Mouse (Mus musculus) layer of hippocampus, adult 6 months (tissue): ENCODE results near the gene Dus3l. TPM values are rescaled to one million over a fixed set of nuclear protein-coding genes. Genes with fewer than 3 reads are reported as not detected.

Experiments used
- long read RNA-seq, 2 experiments: library from polyadenylated mRNA; unstranded; transcript quantifications; one replicate each; pipeline ENCODE4 v2.0.0; 2019 to 2020
- polyA plus RNA-seq: library from polyadenylated mRNA; unstranded; fragments of <200 nt; fragmentation: Nextera tagmentation; gene quantifications from 2 replicates; pipeline ENCODE4 v1.2.3, GENCODE M21; 2021

The Dus3l gene
- polyA plus RNA-seq: 22.2 and 22.6 TPM in 2 replicates
- long read RNA-seq, experiment 1, transcript Dus3l-201 (13 exons, 2,025 nt): major isoform, 36 of 51 reads
- long read RNA-seq, experiment 1, partial matches to known transcripts: 6 of 51 reads
- long read RNA-seq, experiment 1, other reads (novel, unspliced or antisense): 9 of 51 reads
- long read RNA-seq, experiment 2, transcript Dus3l-201 (13 exons, 2,025 nt): major isoform, 183 of 298 reads
- long read RNA-seq, experiment 2, transcript Dus3l-204 (10 exons, 2,749 nt): minor isoform, 29 of 298 reads
- long read RNA-seq, experiment 2, partial matches to known transcripts: 21 of 298 reads
- long read RNA-seq, experiment 2, other reads (novel, unspliced or antisense): 62 of 298 reads

DNA sequence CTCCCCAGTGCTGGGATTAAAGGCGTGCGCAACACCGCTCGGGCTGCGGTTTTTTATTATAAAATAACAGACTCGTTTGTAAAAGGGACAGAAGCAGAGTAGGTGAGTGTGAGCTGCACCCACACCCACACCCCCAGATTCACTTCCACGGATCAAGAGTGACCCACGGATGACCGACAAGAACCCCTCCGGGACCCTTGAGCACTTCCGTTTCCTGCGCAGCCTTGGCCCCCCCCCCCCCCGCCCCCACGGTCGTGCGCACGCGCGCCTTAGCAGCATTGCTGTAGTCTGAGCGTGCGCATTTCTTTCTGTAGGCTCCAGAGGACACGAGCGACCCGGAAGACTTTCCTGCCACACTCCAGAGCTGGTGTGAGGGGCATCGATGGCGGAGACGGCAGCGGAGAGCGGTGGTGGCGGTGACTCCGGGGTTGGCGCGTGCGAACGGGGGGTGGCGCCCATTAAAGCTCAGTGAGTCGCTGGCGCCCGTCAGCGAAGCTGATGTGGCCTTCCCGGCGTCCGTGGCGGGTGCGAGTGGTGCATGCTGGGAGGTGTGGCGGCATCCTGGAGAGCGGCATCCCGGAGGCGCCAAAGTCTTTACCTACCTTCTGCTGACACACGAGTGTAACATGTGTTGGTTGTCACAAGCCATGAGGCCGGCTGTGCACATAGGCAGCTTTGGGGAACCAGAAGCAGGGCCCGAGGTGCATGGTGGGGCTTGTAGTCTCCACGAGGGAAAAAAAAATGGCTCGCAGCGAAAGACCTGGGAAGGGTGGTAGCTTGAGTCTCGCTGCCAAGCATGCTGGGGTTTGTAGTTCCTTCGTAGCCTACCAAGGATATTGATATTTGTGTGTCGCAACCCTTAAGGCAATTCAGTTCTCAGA is at the start of gene Dus3l:
TSS of gene Dus3l (plus strand) at position 284 of the 881 bp plus-strand sequence.

DNA sequence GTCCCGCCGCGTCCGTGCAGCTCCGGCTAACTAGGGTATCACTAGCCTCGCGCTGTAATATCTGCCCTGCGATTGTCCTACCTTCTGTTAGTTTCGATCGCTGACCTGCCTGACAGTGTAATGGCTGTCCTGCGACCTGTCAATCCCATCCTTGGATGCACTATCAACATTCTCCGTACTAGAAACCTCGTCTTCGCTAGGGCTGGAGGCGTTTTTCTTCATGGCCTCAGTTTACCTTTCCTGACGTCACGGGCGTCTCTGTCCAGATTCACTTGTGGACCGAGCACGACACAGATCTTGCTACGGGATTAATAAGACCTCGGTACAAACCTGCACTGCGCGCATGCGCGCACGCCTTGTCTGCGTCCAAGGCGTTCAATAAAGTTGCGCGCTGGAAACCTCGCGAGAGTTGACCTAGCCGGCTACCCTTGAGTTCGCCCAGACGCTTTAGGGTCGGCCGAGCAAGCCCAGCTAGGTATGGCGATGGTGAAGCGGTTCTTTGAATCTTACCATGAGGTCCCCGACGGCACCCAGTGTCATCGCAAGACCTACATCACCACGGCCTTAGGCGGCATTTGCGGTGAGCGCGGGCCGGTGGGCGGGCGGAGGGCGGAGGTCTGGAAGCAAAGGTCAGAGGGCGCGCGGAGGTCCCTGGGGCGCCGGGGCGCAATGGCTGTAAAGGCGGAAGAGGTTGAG is 47.0 kb upstream of the Dus3l start, which contains the start of the genes Ndufa11 and Vmac:
TSS of gene Ndufa11 (plus strand) at position 405 of the 696 bp plus-strand sequence.
TSS of gene Vmac (minus strand) at position 660 of the 696 bp plus-strand sequence.

DNA sequence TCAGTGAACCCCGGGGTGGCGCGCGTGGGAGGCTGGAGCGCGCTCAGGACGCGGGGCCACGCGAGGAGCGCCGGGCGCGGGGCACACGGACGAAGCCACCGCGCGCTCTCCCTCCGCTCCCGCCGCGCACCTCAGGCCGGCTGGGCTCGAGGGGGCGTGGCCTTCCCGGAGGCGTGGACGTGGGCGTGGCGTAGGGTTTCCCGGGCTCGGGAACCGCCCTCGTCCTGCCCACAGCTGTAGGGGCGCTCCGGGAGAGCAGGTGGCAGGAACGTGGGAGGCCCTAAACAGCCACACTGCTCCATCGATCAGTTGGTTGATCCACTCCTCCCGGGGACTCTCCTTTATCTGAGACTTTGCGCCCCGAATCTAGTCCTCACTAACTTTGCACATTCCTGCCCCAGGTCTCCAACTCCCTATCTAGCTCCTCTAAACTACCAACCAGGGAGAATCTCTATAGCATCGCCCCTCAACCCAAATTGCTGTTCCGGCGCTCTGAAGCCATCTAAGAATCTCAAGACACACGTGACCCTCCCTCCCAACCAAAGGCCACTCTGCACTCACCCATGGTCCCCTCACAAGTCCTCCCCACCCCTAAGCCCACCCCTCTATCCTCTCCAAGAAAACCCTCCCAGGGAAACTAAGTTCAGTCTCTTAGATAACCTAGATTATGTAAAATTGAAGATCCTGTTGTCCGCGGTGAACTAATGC is 7.0 kb upstream of the Dus3l start, which contains the start of gene Nrtn:
TSS of gene Nrtn (minus strand) at position 115 of the 708 bp plus-strand sequence.

DNA sequence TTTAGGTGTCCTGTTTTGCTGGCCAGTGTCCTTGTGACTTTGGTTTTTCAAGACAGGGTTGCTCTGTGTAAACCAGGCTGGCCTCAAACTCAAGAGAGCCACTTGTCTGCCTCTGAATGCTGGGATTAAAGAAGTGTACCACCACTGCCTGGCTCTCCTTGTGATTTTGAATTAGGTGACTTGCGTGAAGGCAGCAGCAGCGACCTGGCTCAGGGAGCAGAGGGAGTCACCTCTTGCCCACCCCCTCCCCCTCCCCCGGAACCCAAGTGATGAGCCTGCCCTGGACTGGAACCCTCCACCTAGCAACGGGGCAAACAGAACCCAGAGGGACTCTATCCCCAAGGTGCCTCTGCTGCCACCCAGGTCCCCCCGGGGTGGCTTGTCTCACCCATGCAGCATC is 5.4 kb downstream of the Dus3l start, which contains the start of gene Prr22:
TSS of gene Prr22 (plus strand) at position 301 of the 400 bp plus-strand sequence.

Other genes with a start within 250 kb of the Dus3l start
- gene Gm20219, start 210.4 kb upstream of the Dus3l start, polyA plus RNA-seq: not detected in 2 replicates
- 13.1 and 13.4 TPM in 2 replicates for gene Safb2, start 180.2 kb upstream of the Dus3l start, polyA plus RNA-seq
- 30.7 and 35.0 TPM in 2 replicates for gene Safb, start 179.9 kb upstream of the Dus3l start, polyA plus RNA-seq
- gene 2410015M20Rik, start 155.0 kb upstream of the Dus3l start, polyA plus RNA-seq: 467 and 517 TPM in 2 replicates
- 1,865 and 1,904 TPM in 2 replicates for gene Rpl36, start 151.3 kb upstream of the Dus3l start, polyA plus RNA-seq
- 31.6 and 34.6 TPM in 2 replicates for gene Lonp1, start 137.9 kb upstream of the Dus3l start, polyA plus RNA-seq
- gene Catsperd, start 136.6 kb upstream of the Dus3l start, polyA plus RNA-seq: 0.30 and 0.35 TPM in 2 replicates
- gene Ranbp3, start 91.5 kb upstream of the Dus3l start, polyA plus RNA-seq: 48.4 and 49.1 TPM in 2 replicates
- gene Ndufa11, start 47.0 kb upstream of the Dus3l start, polyA plus RNA-seq: 1,051 and 1,264 TPM in 2 replicates
- 9.7 and 10.4 TPM in 2 replicates for gene Vmac, start 46.7 kb upstream of the Dus3l start, polyA plus RNA-seq
- gene Nrtn, start 7.2 kb upstream of the Dus3l start, polyA plus RNA-seq: 4.1 and 4.4 TPM in 2 replicates
- gene Prr22, start 5.5 kb downstream of the Dus3l start, polyA plus RNA-seq: 0.14 TPM in 1 of 2 replicates, not detected in the other
- 1.8 and 2.1 TPM in 2 replicates for gene Rfx2, start 66.3 kb downstream of the Dus3l start, polyA plus RNA-seq
- not detected in 2 replicates for gene Acsbg2, start 109.7 kb downstream of the Dus3l start, polyA plus RNA-seq
- gene 1700061G19Rik, start 110.7 kb downstream of the Dus3l start, polyA plus RNA-seq: 0.15 and 0.34 TPM in 2 replicates
- gene Mllt1, start 170.7 kb downstream of the Dus3l start, polyA plus RNA-seq: 7.0 and 7.7 TPM in 2 replicates
- not detected in 2 replicates for gene Acer1, start 217.4 kb downstream of the Dus3l start, polyA plus RNA-seq
- 228 and 229 TPM in 2 replicates for gene Clpp, start 225.5 kb downstream of the Dus3l start, polyA plus RNA-seq
- 58.9 and 60.0 TPM in 2 replicates for gene Alkbh7, start 232.6 kb downstream of the Dus3l start, polyA plus RNA-seq
- gene Pspn, start 235.3 kb downstream of the Dus3l start, polyA plus RNA-seq: not detected in 2 replicates
- 70.4 and 72.9 TPM in 2 replicates for gene Gtf2f1, start 246.5 kb downstream of the Dus3l start, polyA plus RNA-seq
- 0.15 TPM in 1 of 2 replicates, not detected in the other for gene Gm17949, start 246.7 kb downstream of the Dus3l start, polyA plus RNA-seq